Mouse (Mus musculus) brown adipose tissue, adult 24 weeks (tissue): Measurements from ENCODE around the gene Epb41l3. TPM values are rescaled to one million over a fixed set of nuclear protein-coding genes. Genes with fewer than 3 reads are reported as not detected.

Experiments used
- H3K27ac ChIP-seq: fragments of 200-500 bp; replicated peaks from 2 replicates; pipeline ENCODE4 v1.5.1; 2012; ENCODE audit warnings: low read depth, mild to moderate bottlenecking, low read length
- H3K4me1 ChIP-seq: fragments of 200-500 bp; 2 replicates; pipeline ENCODE4 v1.6.1; 2012; ENCODE audit warnings: low read length, mixed read lengths; ENCODE audit not compliant: control insufficient read depth, insufficient read depth, insufficient read length
- H3K4me3 ChIP-seq: fragments of 200-500 bp; 2 replicates; pipeline ENCODE4 v1.5.1; 2012; ENCODE audit warnings: low read depth, mild to moderate bottlenecking, low read length, moderate library complexity; ENCODE audit not compliant: insufficient read depth
- polyA plus RNA-seq: library from polyadenylated mRNA; stranded (reverse); fragments of >200 nt; gene quantifications from 2 replicates; pipeline ENCODE4 v1.2.4, GENCODE M21; 2012; ENCODE audit not compliant: missing spikeins, insufficient read depth, insufficient read length

The Epb41l3 gene
- polyA plus RNA-seq, 1 experiment = 1.6 TPM

DNA sequence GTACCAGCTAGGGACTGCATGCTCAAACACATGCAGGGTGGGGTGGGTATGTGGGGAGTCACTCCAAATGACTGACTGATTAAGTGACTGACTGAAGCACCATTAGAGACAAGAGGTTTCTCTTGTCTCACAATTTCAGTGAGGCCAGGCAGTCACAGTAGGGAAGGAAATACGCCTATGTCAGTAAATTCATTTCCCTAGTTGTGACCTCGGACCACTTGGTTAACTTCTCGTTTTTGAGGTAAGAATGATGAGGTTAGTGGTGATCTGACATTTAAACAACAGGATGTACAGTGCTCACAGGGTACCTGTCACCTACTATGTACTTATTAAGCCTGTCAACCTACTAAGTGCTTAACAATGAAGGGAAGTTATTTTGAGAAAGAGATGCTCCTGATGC is 67.5 kb downstream of the Epb41l3 start:
- Histone ChIP-seq H3K27ac (no peak overlapping the region), H3K4me3 (no peak overlapping the region), H3K4me1 (no peaks in the 10 kb centered on the region)

DNA sequence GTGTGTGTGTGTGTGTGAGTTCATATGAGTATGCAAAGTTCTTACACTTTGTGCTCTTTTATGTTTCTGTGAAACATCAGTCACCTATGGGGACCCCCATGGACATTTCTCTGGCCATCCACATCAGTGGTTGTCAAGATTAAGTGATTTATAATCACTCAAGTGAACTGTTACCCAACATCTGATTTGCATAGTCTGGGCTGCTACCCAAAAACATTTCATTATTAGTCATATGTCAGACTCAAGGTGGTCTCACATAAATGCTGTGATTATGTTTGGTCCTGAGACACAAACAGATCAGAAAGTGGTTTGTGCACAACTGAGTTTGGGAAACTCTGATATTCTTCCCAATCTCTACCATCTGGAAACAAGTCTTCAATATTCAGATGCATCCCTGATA is 75.3 kb downstream of the Epb41l3 start:
- no peak overlapping the region for H3K27ac ChIP-seq
- H3K4me1 ChIP-seq = no peaks in the 10 kb centered on the region
- no peak overlapping the region for H3K4me3 ChIP-seq

- Histone ChIP-seq H3K27ac (no peak overlapping the region), H3K4me3 (no peak overlapping the region), H3K4me1 (no peaks in the 10 kb centered on the region)
These were observed 75.8 kb downstream of the Epb41l3 start for GRCm38 (mm10) chr17:69151281-69151680.

GRCm38 (mm10) chr17:69155034-69155433 is 79.6 kb downstream of the Epb41l3 start:
- Histone ChIP-seq H3K4me1 (no peaks in the 10 kb centered on the region), H3K4me3 (no peak overlapping the region), H3K27ac (no peak overlapping the region)

DNA sequence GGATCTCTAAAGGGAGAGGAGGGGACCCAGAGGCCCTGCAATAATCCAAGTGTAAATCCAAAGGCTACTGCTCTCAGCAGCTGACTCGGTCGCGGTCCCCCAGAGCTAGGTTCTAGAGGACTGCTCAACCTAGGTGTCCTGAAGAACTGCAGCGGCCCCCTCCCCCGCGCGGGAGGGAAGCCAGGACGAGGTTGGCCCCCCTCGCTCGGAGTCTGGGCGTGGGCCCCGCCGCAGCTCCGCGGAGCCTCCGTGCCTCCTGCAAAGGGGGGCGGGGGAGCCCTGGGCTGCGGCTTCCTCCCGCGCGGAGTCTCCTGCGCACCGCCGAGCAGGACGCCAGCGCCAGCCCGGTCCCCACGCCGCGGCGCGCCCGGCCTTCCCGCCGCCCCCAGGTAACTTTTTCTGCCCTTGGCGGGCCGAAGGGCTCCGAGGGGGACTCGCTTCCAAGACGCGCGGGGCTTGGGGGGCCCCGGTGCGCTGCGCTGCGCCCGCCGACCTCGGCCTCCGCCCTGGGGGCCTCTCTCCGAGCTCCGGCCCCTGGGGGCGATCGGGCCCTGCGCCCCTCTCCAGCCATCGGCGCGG is 81.1 kb downstream of the Epb41l3 start:
- Histone ChIP-seq H3K27ac (no peak overlapping the region), H3K4me1 (no peaks in the 10 kb centered on the region), H3K4me3 (peak overlapping the region; percentile 54)

GRCm38 (mm10) chr17:69157101-69157808 is 81.8 kb downstream of the Epb41l3 start:
- Histone ChIP-seq H3K4me1 (no peaks in the 10 kb centered on the region), H3K27ac (no peak overlapping the region), H3K4me3 (peak overlapping the region; percentile 54)

GRCm38 (mm10) chr17:69157809-69158185 is 82.3 kb downstream of the Epb41l3 start:
- H3K27ac ChIP-seq = no peak overlapping the region
- H3K4me3 ChIP-seq = peak overlapping the region; percentile 54
- no peaks in the 10 kb centered on the region for H3K4me1 ChIP-seq

- Histone ChIP-seq H3K4me3 (no peak overlapping the region), H3K27ac (no peak overlapping the region)
These were observed 83.2 kb downstream of the Epb41l3 start for GRCm38 (mm10) chr17:69158690-69159089.

DNA sequence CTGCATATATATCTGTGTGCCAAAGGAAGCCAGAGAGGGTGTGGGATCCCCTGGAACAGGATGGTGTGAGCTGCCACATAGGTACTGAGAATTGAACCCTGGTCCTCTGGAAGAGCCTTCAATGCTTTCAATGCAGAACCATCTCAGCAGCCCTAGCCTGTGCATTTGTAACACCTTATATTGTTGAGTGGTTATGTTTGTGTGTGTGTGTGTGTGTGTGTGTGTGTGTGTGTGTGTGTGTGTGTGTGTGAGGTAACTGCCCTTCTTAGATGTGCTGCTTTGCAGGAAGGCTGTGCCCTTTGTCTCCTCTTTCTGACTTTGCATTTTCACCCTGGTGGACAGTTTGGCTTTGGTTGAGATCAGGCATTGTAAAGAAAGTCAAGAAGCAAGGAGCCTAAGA is 87.2 kb downstream of the Epb41l3 start:
- no peaks in the 10 kb centered on the region for H3K4me1 ChIP-seq
- no peak overlapping the region for H3K4me3 ChIP-seq
- H3K27ac ChIP-seq = no peak overlapping the region

More at GRCm38 (mm10) chr17:69158690-69159089, 83.2 kb downstream of the Epb41l3 start:
- H3K4me1 ChIP-seq = no peaks in the 10 kb centered on the region

GRCm38 (mm10) chr17:69176949-69177501 is 101.5 kb downstream of the Epb41l3 start:
- Histone ChIP-seq H3K4me3 (no peak overlapping the region), H3K4me1 (no peaks in the 10 kb centered on the region; the same call in 1 of the 2 replicates), H3K27ac (no peak overlapping the region)

DNA sequence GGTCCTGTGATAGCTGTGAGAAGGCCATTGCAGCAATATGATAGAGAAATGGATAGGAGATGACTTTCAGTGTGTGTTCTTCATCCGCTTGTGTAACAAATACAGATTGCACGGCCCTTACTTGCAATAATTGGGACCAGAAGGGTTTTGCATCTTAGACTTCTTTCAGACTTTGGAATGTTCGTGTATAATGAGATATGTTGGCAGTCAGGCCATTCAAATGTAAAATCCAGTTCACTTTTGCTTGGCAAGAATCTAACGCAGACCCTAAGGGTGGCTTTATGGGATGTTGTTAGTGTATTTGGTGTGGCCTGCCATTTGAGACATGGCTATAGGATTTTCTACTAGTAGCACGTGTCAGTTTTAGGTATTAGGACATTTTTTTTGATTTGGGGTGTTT is 102.5 kb downstream of the Epb41l3 start:
- Histone ChIP-seq H3K4me1 (no peaks in the 10 kb centered on the region; the same call in 1 of the 2 replicates), H3K27ac (no peak overlapping the region), H3K4me3 (no peak overlapping the region)

GRCm38 (mm10) chr17:69180905-69181559 is 105.5 kb downstream of the Epb41l3 start:
- Histone ChIP-seq H3K27ac (peak overlapping the region; percentile 48), H3K4me1 (no peaks in the 10 kb centered on the region; the same call in 1 of the 2 replicates), H3K4me3 (peak overlapping the region; percentile 38)

GRCm38 (mm10) chr17:69181560-69182316 is 106.3 kb downstream of the Epb41l3 start:
- Histone ChIP-seq H3K4me3 (peak overlapping the region; percentile 38), H3K4me1 (no peaks in the 10 kb centered on the region; the same call in 1 of the 2 replicates), H3K27ac (peak overlapping the region; percentile 48)

- Histone ChIP-seq H3K27ac (no peak overlapping the region), H3K4me1 (no peaks in the 10 kb centered on the region), H3K4me3 (no peak overlapping the region)
These were observed 112.3 kb downstream of the Epb41l3 start for GRCm38 (mm10) chr17:69187794-69188193.
